Mouse (Mus musculus) mouse embryonic stem cell (cell line): ENCODE measurements around the gene Pbxip1.

Experiments used
- in situ Hi-C, 2 experiments: fragments of 300-500 bp; cut with MboI; formaldehyde crosslinking; loops; 1 replicate in 1 of 2; 3 replicates in 1 of 2; pipeline ENCODE4 v1.14.3; 2019 to 2020; ENCODE audit warnings: low sequenced_read_pairs in 2 of 2, low pct_unique_long_range_greater_than_20kb in 1 of 2, mixed read lengths in 1 of 2; ENCODE audit not compliant: unreplicated experiment in 1 of 2

Pbxip1 gene

GRCm38 (mm10) chr3:89458372-89458964 lies 22.0 kb downstream of the Pbxip1 start:
- in situ Hi-C loops: no loop called here

GRCm38 (mm10) chr3:89458965-89459807 lies 22.7 kb downstream of the Pbxip1 start:
- in situ Hi-C loops: no loop called here

- in situ Hi-C loops: no loop called here
These were observed 31.8 kb downstream of the Pbxip1 start for GRCm38 (mm10) chr3:89468268-89468667.

- in situ Hi-C loops: no loop called here
These were observed 35.8 kb downstream of the Pbxip1 start for GRCm38 (mm10) chr3:89472280-89472679.

- in situ Hi-C loops: no loop called here
These were observed 37.3 kb downstream of the Pbxip1 start for GRCm38 (mm10) chr3:89473838-89474237.

GRCm38 (mm10) chr3:89479055-89479454 lies 42.5 kb downstream of the Pbxip1 start:
- in situ Hi-C loops: no loop called here

- in situ Hi-C loops: loop anchor here in 1 of 2 experiments (5.0 to 10.0 kb wide), 3 partner anchors 34 to 167 kb away; partner anchors contain the start of gene Adam15
These were observed 45.0 kb downstream of the Pbxip1 start for GRCm38 (mm10) chr3:89481488-89481887.

GRCm38 (mm10) chr3:89482249-89482648 lies 45.7 kb downstream of the Pbxip1 start:
- in situ Hi-C loops: loop anchor here in 1 of 2 experiments (5.0 to 10.0 kb wide), 3 partner anchors 35 to 167 kb away; partner anchors contain the start of gene Adam15

GRCm38 (mm10) chr3:89484766-89485524 lies 48.4 kb downstream of the Pbxip1 start:
- in situ Hi-C loops: loop anchor here in 1 of 2 experiments (5.0 to 10.0 kb wide), 3 partner anchors 38 to 170 kb away; partner anchors contain the start of gene Adam15

- in situ Hi-C loops: loop anchor here in 1 of 2 experiments (10.0 kb wide), 2 partner anchors 141 to 171 kb away; partner anchors contain the start of gene Adam15
These were observed 49.6 kb downstream of the Pbxip1 start for GRCm38 (mm10) chr3:89486111-89486510.

GRCm38 (mm10) chr3:89486916-89487702 lies 50.6 kb downstream of the Pbxip1 start:
- in situ Hi-C loops: loop anchor here in 1 of 2 experiments (10.0 kb wide), 2 partner anchors 142 to 172 kb away; partner anchors contain the start of gene Adam15

GRCm38 (mm10) chr3:89490790-89491189 lies 54.3 kb downstream of the Pbxip1 start:
- in situ Hi-C loops: no loop called here

- in situ Hi-C loops: no loop called here
These were observed 55.1 kb downstream of the Pbxip1 start for GRCm38 (mm10) chr3:89491559-89491958.

GRCm38 (mm10) chr3:89492701-89493151 lies 56.2 kb downstream of the Pbxip1 start:
- in situ Hi-C loops: no loop called here

- in situ Hi-C loops: no loop called here
These were observed 58.1 kb downstream of the Pbxip1 start for GRCm38 (mm10) chr3:89494630-89495029.

GRCm38 (mm10) chr3:89496366-89496765 lies 59.9 kb downstream of the Pbxip1 start:
- in situ Hi-C loops: no loop called here

- in situ Hi-C loops: no loop called here
These were observed 63.2 kb downstream of the Pbxip1 start for GRCm38 (mm10) chr3:89499696-89500095.
